Mouse (Mus musculus) brain, embryonic 14.5 days (tissue): Measurements from ENCODE around the gene Ostf1. TPM values are rescaled to one million over a fixed set of nuclear protein-coding genes. Genes with fewer than 3 reads are reported as not detected.

Experiments
- DNase-seq: peaks from one replicate; pipeline ENCODE4 v3.0.0-alpha.2; 2011; ENCODE audit warnings: low read depth
- CTCF ChIP-seq: fragments of 200-500 bp; IDR thresholded peaks from 2 replicates; pipeline ENCODE4 v1.5.1; 2012; ENCODE audit warnings: inconsistent platforms, mild to moderate bottlenecking, moderate library complexity, borderline replicate concordance; ENCODE audit not compliant: insufficient read depth, insufficient read length; ENCODE audit errors: extremely low read depth
- POLR2A ChIP-seq: fragments of 200-500 bp; IDR thresholded peaks from 2 replicates; pipeline ENCODE4 v1.6.1; 2012; ENCODE audit warnings: mild to moderate bottlenecking, inconsistent platforms, borderline replicate concordance; ENCODE audit not compliant: poor library complexity, insufficient read depth, insufficient read length, severe bottlenecking; ENCODE audit errors: extremely low read depth
- polyA plus RNA-seq: library from polyadenylated mRNA; depleted of rRNA; stranded (reverse); fragments of >200 nt; gene quantifications from 2 replicates; pipeline ENCODE4 v1.2.3, GENCODE M21; 2012; rRNA removed

Gene Ostf1
- 16.8 and 21.0 TPM in 2 replicates for polyA plus RNA-seq

DNA sequence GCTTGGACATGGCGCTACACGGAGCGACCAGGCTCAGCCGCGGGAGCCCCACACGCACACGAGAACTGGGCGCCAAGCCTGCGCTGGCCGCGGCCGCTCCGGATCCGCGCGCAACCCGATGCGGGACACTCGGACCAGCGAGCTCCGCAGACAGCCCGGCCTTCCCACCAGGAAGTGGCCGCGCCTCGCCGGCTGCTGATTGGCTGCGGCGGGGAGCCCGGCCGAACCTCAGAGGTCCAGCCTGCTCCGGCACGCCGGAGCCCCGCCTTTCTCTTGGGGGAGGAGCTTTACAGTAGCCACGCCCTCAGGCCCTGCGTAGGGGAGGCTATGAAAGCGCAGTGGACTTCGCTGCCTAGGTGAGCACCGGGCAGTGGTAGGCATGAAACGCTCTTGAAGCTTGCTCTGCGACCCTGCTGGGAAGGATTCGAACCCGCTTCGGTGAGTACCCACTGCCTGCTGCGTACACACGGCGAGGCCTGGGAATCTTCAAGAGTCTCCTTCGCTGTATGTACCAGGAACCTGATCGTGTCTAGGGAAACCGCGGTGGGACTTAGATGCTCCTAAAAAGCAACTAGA lies at the start of gene Ostf1, which contains the start of gene Nmrk1:
TSS of gene Ostf1 (minus strand) at position 180 of the 576 bp plus-strand sequence.
TSS of gene Nmrk1 (plus strand) at position 307 of the 576 bp plus-strand sequence.
- peak; percentile 97 for DNase-seq
- TF ChIP-seq CTCF (no peak), POLR2A (peak; percentile 65; the same call in 1 of the 2 replicates)

- DNase-seq, result no peak
These were observed 41.5 kb upstream of the Ostf1 start for GRCm38 (mm10) chr19:18673116-18673515.

GRCm38 (mm10) chr19:18672498-18672897 lies 40.9 kb upstream of the Ostf1 start:
- TF ChIP-seq POLR2A (no peak), CTCF (no peak)
- no peak for DNase-seq

More at GRCm38 (mm10) chr19:18673116-18673515, 41.5 kb upstream of the Ostf1 start:
- no peak for TF ChIP-seq CTCF
- TF ChIP-seq POLR2A, result no peak

GRCm38 (mm10) chr19:18671056-18671741 lies 39.6 kb upstream of the Ostf1 start:
- DNase-seq, result peak; percentile 69

GRCm38 (mm10) chr19:18670608-18671007 lies 39.0 kb upstream of the Ostf1 start, which contains the start of gene Carnmt1:
Gene Carnmt1, plus strand, starts transcription at chr19:18670764.
- no peak for TF ChIP-seq CTCF
- TF ChIP-seq POLR2A, result 0 out of 2 replicates have a peak, but pooled peaks have one; percentile 38
- DNase-seq, result peak; percentile 99

More at GRCm38 (mm10) chr19:18671056-18671741, 39.6 kb upstream of the Ostf1 start:
- 0 out of 2 replicates have a peak, but pooled peaks have one; percentile 10 for TF ChIP-seq POLR2A
- TF ChIP-seq CTCF, result no peak

GRCm38 (mm10) chr19:18669551-18669950 lies 37.9 kb upstream of the Ostf1 start:
- no peak for DNase-seq
- no peak for TF ChIP-seq POLR2A
- TF ChIP-seq CTCF, result no peak

DNA sequence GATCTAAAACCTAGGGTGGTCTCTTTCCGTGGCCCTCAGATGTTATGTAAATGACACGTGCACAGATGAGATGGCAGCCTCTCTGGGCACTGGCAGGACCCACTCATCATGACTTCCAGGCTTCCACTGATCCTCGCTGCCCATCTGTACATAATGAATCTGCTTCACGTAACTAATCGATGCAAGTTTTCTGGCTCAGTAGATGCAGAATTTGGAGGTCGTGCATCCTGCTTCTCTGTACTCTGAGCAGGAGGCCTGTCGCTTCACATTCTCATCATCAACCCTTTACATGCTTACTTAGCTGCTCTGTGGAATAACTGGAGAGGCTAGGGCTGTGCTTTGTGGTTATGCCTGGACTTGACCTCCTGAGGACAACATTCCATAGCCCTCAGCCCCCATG lies 35.3 kb upstream of the Ostf1 start:
- DNase-seq, result no peak
- TF ChIP-seq CTCF, result no peak
- TF ChIP-seq POLR2A, result no peak

DNA sequence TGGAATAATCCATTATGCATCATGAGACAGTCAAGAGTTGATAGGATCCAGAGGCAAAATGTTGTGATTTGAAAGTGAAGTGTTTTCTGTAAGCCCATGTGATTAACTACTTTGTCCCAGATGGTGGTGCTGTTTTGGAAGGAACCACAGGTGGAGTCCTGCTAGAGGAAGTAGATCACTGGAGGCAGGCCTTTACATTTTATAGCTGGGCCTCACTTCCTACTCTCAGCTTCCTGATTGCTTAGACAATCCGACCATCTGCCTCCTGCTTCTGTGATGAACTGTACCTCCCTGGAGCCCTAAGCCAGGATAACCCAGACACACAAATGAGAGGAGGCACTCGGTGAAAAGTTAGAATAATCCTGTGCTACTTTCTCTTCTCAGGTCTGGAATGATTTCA lies 32.3 kb upstream of the Ostf1 start:
- no peak for DNase-seq
- TF ChIP-seq CTCF (no peak), POLR2A (no peak)

DNA sequence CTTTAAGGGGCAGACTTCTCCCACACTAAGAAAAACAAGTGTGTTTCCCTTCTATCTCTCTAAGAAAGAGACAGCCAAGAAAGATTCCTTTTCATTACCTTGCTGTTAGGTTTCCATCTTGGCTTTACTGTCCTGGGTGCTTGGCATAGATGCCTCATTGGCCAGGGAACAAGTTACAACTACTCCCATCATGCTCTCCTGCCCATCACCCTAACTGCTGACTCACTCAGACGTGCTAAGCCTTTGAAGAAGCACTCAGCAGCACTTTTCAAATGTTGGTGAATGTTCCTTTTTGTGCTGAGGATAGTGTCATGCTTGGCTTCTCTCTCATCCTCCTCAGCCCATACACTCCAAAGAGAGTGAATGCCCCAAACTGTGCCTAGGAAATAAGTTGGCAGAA lies 30.1 kb upstream of the Ostf1 start:
- TF ChIP-seq POLR2A (no peak), CTCF (no peak)
- no peak for DNase-seq

GRCm38 (mm10) chr19:18660466-18660865 lies 28.8 kb upstream of the Ostf1 start:
- no peak for DNase-seq
- TF ChIP-seq POLR2A (no peak), CTCF (no peak)

DNA sequence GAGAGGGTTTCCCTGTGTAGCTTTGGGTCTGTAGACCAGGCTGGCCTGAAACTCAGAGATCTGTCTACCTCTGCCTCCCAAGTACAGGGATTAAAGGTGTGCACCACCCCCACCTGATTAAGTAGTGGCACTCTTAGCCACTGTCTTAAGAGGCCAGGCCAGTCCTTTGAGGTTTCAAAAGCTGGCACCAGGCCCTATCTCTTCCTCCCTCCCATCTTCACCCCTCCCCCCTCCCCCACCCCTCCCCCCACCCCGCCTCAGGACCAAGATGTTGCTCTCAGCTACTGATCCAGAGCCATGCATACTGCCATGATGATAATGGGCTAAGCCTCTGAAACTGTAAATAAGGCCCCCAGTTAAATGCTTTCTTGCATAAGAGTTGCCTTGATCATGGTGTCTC lies 27.7 kb upstream of the Ostf1 start:
- TF ChIP-seq CTCF, result no peak
- no peak for TF ChIP-seq POLR2A
- DNase-seq, result no peak

- TF ChIP-seq CTCF, result no peak
- no peak for TF ChIP-seq POLR2A
- DNase-seq, result no peak
These were observed 26.9 kb upstream of the Ostf1 start for GRCm38 (mm10) chr19:18658473-18658872.

- no peak for TF ChIP-seq POLR2A
- TF ChIP-seq CTCF, result no peak
- DNase-seq, result no peak
These were observed 24.4 kb upstream of the Ostf1 start for GRCm38 (mm10) chr19:18655999-18656398.
